Mouse (Mus musculus): ENCODE results near the gene Fam193b.
"Not testable (repeated sequence)": the region's sequence is repeated elsewhere in the genome, so short reads cannot be mapped to it uniquely, and the experiment has no call there.

The Fam193b gene

DNA sequence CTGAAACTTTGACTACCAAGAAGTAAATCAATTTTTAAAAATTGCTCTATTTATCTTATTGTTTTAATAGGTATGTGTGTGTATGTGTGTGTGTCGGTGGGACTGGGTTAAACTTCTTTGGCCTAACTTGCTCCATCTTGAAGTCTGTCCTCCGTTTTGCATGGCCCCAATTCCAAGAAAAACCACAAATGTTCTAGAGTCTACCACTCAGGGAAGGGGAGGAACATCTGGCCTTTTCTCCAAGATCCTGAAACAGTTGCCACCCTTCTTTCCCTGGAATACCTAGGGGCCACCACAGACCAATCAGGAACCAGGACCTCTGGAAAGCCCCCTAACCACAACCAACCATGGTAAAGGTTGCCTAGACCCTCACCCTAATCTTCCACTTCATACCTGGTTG, 1.1 kb upstream of the Fam193b start:
- in situ Hi-C loops (cut with MboI, MseI), result no loop called here

DNA sequence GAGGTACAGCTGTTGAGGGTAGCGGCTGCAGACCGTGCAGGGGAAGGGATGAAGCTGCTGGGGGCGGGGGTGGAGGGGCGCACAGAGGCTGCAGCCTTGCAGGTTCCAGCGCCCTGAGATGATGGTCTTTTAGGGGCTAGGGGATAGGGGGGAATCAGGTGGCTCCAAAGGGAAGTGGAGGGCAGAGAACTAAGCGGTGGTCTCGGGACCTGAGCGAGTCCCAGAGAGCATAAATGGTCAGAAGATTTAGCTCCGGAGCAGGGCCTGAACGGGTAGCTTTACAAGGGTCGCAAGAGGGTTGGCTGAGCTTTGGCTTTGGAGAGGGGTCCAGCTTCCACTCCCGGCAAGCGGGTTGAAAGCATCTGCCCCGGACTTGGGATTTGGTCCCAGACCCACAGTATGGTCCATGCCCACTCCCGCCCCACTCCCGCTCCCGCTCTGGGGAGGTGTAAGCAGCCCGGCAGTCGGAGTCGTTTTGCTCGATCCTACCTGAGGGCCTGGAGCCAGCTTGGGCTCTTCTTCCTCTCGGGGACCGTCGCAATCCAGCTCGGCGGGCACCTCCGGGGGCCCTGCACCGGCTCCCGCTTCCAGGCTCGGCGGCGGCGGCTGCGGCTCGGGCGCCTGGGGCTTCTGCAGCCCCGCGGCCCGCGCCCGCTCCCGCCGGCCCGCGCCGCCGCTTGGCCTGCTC, 490 bp downstream of the Fam193b start:
- in situ Hi-C loops (cut with MboI, MseI), result no loop called here

DNA sequence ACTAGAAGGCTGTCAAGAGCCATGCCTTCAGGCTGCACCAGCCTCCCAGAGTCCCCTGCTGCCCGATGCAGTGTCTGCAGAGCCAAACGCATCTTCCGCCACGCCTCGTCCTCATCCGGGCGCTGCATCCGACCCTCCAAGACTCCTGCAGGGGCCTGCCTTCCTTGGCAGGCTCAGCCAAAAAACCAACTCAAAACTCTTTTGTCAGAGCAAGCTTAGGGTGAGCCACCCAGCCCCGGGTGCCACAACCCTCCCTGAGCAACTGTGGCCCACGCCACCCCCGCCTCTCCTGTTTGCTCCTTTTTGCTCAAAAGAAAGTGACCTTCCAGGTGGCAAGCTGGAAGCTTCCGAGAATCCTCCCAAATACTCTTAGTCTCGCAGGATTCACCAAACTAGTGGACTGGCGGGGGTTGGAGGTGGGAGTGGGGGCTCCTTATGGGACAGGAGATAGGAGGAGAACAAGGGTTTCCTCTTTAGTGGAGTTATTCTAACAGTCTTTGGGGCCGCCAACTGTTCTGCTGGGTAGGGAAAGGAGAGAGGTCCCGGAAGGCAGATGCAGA, 1.1 kb downstream of the Fam193b start:
- in situ Hi-C loops (cut with MboI, MseI), result no loop called here

DNA sequence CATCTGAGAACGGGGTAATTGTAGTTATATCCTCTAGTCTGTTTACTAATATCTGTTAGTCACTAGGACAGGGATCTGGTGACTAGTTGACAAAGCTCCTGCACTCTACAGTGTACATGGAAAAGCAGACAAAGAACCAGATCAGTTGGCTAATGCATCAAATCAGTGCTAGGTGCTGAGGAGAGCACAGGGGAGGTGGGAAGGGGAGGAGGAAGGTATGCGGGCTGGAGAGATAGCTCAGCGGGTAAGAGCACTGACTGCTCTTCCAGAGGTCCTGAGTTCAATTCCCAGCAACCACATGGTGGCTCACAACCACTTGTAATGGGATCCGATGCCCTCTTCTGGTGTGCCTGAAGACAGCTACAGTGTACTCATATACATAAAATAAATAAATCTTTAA, 2.4 kb downstream of the Fam193b start:
- in situ Hi-C loops (cut with MboI, MseI), result not testable (repeated sequence)

DNA sequence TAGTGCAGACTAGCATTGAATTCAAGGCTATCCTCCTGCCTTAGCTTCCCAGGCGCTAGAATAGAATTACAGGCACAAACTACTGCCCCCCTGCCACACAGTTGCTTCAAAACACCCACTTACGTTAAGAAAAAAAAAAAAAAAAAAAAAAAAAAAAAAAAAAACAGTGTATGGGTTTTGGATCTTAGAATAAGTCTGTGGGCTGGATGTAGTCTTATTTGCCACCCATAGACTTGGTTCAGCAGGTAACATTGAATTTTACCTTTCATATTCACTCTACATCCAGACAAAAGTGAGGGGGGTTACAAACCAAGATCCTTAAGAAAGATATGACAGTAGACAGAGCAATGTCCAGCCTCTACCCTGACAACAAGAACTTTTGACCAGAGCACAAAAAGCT, 3.0 kb downstream of the Fam193b start:
- in situ Hi-C loops (cut with MboI, MseI), result no loop called here

DNA sequence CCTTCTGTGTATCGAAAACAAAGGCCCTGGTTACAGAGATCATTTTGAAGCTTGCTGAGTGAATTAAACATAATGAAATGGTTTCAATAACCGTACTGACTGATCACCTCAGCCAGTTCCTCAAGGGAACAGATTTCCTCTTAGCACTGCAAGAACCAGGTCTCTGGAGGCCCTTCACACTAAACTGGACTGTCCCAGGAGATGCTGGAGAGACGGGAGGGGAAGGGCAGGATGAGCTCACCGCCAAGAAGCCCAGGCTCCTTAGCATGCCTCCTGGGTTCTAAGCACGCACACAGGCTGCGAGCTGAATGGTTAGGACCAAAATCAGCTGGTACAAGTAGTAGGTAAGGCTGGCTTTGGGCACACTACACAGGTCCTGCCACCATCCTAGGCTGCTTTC, 3.9 kb downstream of the Fam193b start:
- in situ Hi-C loops (cut with MboI, MseI), result no loop called here

DNA sequence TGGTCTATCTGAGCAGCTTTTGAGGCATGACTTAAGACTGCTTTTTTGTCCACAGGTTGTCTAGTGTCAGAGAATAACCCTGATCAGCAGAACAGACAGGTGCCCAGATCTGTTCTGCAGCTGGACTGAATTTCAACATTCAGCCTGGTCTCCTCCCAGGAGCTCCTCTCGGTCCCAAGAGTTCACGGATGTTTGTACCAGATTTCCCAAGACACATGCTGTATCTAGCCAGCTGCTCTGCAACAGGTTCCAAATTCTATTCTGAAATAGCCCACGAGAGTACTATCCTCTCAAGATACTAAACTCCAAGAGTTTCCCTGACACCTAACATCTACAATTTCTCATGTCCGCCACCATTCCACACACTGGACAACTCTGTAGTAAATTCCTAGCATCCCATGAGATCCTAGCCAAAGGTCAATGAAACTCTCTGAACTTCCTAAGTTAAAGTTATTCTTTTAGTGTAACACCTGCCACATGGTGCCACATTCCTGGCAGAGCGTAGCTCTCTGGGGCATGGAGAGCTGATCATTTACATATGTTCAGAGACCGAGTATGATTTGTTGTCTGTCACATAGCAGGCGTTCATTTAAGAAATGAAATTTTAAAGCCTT, 7.5 kb downstream of the Fam193b start:
- in situ Hi-C loops (cut with MboI, MseI), result no loop called here

DNA sequence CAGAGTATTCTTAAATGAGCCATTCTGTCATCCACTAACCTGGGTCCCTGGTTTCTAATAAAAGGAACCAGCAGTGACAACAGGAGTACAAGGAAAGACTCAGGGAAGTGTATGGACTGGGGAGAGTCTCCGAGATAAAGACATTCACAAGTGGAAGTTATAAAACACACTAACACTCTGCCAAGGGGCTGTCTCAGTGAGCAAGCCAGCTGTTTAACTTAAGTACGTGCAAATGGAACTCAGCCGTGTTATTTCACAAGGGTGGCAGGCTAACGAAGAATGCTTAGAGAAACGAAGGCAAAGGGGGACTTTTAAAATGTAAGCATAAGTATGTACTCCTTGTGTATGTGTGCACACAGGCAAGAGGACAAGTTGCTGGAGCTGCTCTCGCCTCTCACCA, 13.4 kb downstream of the Fam193b start:
- in situ Hi-C loops (cut with MboI, MseI), result no loop called here

DNA sequence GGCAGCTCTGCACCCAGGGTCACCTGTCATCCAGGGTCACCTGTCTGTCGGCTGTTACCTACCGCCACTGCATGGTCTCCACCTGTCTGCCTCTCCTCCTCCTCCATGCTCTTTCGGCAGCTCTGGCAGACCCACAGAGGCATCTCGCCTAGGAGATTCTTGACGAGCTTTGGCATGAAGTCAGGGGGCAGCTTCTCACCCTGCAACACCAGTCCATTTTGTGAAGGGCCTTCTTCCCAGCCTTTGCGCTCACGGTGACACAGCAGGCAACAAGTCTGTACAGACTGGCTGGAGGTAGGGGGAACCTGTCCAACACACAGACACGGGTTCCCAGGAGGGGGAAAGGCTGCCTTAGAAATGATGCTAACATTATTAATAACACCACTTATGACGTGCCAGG, 15.0 kb downstream of the Fam193b start:
- in situ Hi-C loops (cut with MboI, MseI), result no loop called here

DNA sequence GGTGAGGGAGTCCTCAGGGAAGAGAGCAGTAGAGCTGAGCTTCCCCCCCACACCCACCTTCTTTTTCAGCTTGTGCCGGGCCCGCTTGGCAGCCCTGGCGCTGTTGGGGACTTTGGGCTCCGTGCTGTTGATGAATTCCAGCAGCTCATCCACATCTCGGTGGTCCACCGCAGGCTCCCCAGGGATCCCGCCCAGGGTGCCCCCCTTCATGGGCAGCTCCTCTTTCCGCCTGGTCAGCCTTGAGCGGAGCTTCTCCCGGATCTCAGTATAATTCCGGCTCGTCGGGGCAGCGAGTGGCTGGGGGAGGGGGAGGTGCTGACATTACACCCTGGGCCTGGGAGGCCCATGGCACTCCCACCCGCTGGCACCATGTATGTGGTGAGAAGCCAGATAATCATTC, 21.9 kb downstream of the Fam193b start:
- in situ Hi-C loops (cut with MboI, MseI), result loop anchor here in 1 of 2 experiments (10.0 kb wide), 1 partner anchor 894 kb away; no protein-coding TSS in a partner anchor

DNA sequence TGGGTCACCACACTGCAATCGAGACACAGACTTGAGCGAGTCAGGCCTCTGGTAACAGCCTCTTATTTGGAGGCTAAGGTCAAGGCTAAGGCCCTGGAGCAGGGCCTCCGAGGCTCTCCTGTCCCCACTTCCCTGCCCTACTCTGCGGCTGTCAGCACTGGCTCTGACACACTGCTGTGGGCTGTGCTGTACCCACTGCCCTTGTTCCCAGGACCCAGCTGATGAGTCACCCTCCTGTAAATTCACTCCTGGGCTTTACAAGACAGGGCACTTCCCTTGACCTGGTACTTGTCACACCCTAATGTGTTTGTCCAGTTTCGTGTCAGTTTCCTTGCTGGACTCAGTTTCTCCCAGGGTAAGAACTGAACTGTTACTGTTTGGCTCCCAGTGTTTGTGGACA, 22.5 kb downstream of the Fam193b start:
- in situ Hi-C loops (cut with MboI, MseI), result loop anchor here in 1 of 2 experiments (10.0 kb wide), 1 partner anchor 894 kb away; no protein-coding TSS in a partner anchor

DNA sequence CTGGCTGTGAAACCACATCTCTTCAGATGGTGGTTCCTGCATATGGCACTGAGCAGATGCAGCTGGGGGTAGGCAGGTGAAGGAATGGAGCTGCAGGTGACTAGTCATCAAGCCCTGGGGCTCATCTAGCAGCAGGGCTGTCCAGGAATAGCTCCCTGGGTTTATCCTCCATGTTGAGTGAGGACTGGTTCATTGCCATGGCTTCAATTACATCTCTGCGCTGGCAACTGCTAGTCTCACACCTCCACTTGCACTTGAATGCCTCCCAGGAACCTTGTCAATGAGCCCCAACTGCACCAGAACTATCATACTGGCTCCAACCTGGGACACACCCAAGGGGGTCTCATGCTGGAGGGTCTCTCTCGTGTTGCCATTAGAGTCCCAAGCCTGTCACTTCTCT, 23.0 kb downstream of the Fam193b start:
- in situ Hi-C loops (cut with MboI, MseI), result loop anchor here in 1 of 2 experiments (10.0 kb wide), 1 partner anchor 893 kb away; no protein-coding TSS in a partner anchor

DNA sequence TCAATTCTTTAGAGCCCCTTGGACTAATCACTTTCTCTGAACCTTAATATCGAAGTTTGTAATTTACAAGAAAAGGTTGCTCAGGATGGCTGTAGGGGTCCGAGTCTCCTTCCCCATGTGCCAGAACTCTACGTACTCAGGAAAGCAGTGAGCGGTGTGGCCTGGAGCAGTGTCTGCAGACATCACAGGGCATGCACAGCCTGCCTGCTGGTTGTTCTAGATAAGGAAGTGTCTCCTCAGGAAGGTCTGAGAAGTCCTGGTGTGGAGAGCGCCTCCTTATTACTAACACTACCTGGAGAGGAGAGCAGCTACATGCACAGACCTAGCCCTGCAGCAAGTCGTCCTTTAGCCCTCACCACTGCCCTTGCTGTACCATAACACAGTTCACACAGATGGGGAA, 26.1 kb downstream of the Fam193b start:
- in situ Hi-C loops (cut with MboI, MseI), result loop anchor here in 1 of 2 experiments (10.0 kb wide), 1 partner anchor 890 kb away; no protein-coding TSS in a partner anchor

DNA sequence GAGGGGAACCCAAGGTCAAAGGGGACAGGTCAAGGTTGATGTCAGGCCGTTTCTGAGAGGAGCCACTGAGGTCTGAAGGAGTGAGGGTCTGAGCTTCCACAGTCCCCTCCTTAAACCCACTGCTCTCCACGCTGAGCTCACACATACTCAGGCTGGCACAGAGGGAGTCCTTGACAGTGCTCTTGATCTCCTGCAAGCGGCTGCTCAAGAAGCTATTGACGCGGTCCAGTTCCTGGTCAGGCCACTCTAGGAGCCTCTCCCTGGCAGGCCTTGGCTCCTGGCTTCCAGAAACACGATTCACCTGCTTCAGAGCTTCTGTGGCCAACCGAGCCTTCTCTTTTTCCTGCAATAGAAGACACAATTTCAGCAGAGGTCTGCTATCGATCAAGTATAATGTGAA, 27.5 kb downstream of the Fam193b start:
- in situ Hi-C loops (cut with MboI, MseI), result loop anchor here in 1 of 2 experiments (10.0 kb wide), 1 partner anchor 889 kb away; no protein-coding TSS in a partner anchor

DNA sequence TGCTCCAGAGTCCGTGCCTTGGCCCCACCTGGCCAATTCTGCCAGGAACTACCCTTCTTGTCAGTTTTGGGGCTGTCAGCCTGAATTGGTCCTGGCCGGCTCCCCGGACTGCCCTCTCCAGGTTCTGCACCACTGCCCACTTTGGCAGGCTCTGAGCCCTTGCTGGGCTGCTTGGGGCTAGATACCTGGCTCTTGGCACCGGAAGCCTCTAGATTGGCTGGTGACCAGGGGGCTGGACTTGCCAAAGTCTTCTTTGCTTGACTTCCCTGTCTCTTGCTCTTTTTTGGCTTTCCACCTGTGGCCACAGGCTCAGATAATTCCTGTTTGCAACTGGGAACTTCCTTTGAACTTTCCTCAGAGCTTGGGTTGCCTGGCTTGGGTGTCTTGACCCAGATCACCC, 28.0 kb downstream of the Fam193b start:
- in situ Hi-C loops (cut with MboI, MseI), result loop anchor here in 1 of 2 experiments (10.0 kb wide), 1 partner anchor 888 kb away; no protein-coding TSS in a partner anchor

DNA sequence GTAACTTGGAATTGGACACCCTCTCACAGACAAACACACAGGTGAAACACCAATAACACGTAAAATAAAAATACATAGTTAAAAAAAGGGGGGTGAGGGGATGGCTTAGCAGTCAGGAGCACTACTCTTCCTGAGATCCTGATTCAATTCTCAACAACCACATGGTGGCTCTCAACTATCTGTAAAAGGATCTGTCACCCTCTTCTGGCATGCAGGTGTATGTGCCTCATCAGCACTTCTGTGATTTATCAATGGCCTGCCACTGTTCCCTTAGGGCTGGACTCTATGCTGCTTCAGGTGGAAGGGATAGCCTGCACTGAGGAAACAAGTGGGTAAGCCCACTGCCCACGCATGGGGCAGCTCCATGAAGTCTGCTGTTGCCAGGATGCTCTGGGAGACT, 30.0 kb downstream of the Fam193b start:
- in situ Hi-C loops (cut with MboI, MseI), result loop anchor here in 1 of 2 experiments (10.0 kb wide), 1 partner anchor 886 kb away; no protein-coding TSS in a partner anchor

DNA sequence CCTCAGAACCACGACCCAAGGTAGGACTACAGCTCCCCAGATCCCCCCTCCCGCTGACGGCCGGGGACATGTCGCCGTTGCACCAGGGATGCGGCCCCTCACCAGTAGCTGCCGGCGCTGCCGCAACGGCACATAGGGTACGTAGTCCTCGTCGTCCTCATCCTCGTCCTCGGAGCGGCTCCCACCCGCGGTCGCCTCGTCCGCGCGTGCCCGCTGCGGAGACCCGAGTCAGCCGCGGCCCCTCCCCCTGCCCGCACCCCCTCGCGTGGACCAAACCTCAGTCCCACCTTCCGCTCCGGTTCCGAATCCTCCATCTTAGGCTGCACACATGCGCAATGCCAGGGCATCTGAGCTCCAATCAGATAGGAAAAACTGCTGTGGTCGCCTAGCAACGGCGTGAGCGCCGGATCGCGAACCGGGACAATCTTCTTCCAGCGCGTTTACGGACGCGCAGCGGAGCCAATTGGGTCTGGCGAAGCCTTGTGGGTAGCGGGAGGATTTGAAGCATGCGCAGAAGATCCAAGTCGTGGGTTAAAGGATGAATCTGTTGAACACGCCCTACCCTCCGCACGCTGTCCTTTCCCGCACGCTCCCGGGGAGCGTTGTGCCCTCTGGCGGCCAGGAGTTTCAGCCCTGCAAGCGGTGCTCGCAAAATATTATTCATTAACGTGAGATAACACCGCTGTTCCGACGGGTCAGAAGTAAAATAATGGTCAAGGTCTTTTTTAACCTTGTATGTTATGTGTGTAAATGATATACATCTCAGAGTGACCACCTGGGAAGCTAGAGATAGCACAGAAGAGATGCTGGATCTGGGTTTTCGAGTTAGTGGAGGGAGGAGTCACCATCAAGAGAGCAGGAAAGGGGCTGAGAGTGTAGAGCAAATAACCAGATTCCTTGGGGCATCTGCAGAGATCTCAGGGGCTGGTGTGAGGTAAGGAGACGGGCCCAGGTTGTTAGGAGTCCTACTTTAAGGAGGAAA, 34.4 kb downstream of the Fam193b start, which contains the start of gene Ddx41:
Gene Ddx41, minus strand, starts transcription at position 465 of the 982 bp plus-strand sequence.
- in situ Hi-C loops (cut with MboI, MseI), result no loop called here

DNA sequence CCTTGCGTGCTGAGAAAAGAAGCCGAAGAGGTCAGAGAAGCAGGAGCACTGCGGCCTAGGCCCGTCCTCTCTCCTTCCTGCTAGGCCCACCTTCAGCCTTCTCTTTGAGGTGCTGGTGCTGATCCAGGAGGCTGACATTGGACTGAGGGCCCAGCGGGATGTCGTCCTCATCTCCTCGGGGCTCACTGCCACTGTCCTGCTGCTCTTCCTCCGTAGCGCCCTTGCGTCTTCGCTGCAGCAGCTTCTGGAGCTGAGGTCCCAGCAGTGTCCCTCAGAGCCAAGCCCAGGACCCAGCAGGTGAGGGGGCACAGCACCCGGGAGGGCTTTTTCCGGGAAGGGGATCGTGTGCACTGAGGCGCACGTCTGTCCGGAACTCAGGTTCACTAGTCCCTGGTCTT, 35.1 kb downstream of the Fam193b start:
- in situ Hi-C loops (cut with MboI, MseI), result no loop called here

DNA sequence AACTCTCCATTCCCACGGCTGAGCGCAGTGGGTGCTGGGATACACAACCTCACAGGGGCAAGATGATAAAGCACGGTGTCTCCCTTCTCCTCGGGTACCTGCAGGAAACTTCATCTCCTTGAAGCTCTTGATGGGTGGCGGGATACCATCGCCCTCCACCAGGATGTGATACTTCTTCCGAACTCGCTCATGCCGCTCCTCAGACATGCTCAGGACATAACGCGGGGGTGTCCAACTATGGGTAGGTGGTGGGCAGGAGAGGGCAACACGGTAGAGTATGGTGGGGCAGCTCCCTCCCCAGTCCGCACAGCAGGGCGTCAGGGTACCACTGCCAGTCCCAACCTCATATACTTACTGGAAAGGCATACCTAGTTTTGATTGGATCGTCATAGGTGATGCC, 35.7 kb downstream of the Fam193b start:
- in situ Hi-C loops (cut with MboI, MseI), result no loop called here

DNA sequence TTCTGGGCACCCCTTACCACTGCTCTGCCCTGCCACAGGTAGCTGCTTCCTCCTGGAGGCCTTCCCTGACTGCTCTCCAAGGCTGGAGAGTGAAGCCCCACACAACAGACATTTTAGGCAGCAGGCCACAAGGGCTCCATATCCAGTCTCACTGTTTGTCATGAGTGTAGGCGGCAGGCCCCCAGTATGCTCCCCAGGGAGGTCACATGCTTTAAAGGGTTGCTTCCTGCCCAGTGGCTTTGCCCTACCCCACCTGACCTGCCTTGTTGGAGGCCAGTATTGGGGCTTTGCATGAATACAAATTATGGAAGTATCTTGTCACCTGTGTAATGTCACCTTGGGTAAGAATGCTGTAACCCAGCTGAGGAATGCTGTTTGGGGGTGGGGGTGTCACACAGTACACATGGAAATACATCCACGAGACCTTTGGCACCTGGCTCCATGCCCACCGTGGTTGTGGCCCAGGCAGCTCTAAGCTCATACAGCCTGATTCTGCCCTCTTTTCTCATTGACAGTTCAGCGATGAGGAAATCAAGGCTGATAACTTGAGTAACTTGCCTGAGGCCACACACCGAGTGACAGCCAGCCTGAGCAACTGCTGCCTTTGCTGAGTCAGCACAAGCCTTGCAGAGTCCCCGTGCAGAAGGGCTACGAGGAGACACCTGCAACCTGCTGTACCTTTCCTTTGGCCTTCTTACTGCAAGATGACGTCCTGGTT, 41.6 kb downstream of the Fam193b start, which contains the start of gene Dok3:
Gene Dok3, minus strand, starts transcription at position 99 of the 718 bp plus-strand sequence.
- in situ Hi-C loops (cut with MboI, MseI), result no loop called here

Data from T-helper 17 cell (primary cell).